Mouse (Mus musculus) heart, postnatal 4 days (tissue): ENCODE data around the gene Cdk6. TPM values are rescaled to one million over a fixed set of nuclear protein-coding genes. Genes with fewer than 3 reads are reported as not detected.

ENCODE experiments used
- DNase-seq: peaks from one replicate; pipeline ENCODE4 v3.0.0; 2021
- total RNA-seq, 2 experiments: library from RNA; stranded (reverse); gene quantifications; 2 replicates each; pipeline ENCODE4 v1.2.3; 2021

Cdk6 gene
- total RNA-seq, 2 experiments from 2014 or later = 45.6 to 47.5 TPM

GRCm38 (mm10) chr5:3488146-3488774, 147.0 kb downstream of the Cdk6 start:
- DNase-seq = no peak

- DNase-seq = no peak
Measured at GRCm38 (mm10) chr5:3490358-3490757, 149.1 kb downstream of the Cdk6 start.

GRCm38 (mm10) chr5:3491084-3491483, 149.8 kb downstream of the Cdk6 start:
- peak; percentile 54 for DNase-seq

GRCm38 (mm10) chr5:3491883-3492282, 150.6 kb downstream of the Cdk6 start:
- DNase-seq = no peak

DNA sequence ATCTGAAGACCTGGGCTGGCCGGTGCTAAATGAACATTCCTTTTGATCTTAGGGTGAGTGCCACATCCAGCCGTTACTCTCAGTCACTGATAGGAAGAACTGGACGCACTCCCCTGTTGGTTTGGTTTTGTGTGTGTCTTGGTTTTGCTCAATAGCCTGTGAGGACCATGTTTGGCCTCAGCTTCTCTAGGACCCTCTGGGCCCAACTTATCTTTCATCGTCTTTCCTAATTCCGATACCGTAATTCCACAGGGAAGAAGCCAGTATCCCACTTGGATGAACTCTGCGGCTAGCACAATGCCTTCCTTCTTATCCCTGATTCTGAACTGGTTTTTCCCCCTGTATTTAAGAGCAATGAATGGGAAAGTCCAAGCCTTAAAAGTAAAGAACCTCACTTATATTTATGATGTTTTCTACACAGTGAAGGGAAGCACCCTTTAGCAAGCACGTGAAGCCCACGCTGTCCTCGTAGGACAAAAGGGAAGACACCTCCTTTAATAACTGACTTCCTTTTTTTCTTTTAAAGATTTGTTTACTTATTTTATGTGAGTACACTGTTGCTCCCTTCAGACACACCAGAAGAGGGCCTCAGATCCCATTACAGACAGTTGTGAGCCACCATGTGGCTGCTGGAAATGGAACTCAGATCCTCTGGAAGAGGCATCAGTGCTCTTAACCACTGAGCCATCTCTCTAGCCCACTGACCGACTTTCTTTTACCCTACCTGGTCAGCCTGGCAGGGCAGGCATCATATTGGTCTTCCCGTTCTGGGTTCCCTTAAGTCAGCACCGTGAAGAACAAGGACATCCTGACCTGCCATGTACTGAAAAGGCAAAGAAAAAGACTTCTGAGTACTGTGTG, 151.7 kb downstream of the Cdk6 start:
- no peak for DNase-seq

DNA sequence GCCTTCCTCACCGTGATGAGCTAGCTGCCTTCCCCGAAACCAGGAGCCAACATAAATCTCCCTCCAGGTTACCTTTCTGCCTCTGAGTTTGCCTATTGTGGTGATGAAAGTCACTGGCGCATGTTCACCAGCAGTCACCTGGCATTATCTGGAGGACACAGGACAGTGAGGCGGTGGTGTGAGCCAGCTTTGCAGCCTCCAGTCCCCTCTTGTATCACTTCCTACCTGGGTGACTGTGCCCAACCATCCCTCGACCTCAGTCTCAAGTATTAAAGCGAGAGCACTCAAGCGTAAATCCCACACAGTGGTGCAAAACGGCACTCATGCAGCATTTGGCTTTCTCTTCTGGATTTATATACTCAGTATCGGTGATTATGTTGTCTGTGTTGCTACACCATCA, 152.7 kb downstream of the Cdk6 start:
- DNase-seq = no peak

- DNase-seq = no peak
Measured at GRCm38 (mm10) chr5:3494452-3495187, 153.3 kb downstream of the Cdk6 start.

DNA sequence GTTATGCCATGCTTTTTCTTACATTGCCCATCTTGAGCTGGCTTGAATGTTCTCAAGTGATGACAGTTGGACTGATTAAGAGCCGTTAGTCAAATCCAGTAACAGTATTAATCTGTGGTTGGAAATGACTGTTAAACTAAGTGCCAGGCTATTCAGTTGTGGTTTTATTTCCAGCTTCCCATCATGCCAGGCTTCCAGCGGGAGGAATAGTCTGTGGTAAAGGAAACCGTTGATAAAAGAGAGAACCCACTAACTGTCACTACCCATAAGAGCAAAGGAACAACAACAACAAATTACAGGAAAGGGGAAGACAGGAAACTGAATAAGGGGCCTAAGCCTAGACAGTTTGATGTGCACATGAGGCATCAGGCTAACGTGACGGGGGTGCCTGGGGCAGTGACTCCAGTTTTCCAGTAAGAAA, 156.2 kb downstream of the Cdk6 start:
- no peak for DNase-seq

GRCm38 (mm10) chr5:3500298-3500697, 159.0 kb downstream of the Cdk6 start:
- DNase-seq = no peak

GRCm38 (mm10) chr5:3500957-3501563, 159.8 kb downstream of the Cdk6 start:
- no peak for DNase-seq

DNA sequence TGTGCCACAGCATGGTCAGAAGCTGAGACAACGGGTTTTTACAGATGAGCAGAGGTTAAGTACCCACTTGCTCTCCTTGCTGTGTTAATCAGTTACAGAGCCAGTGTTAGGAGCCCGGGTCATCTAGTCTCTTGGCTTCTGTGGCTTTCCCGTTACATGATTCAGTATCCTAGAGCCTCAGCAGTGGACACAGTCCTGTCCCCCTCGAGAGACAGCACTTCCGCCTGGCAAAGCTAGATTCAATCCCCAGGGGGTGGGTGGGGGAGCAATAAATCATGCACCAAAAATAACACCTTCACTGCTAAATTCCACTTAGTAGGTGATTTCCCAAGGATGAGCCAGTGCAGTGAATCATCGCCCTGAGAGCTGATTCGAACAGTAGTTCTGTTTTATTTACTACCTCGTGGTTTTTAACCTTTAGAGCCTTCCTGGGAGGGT, 160.3 kb downstream of the Cdk6 start:
- peak; percentile 30 for DNase-seq

GRCm38 (mm10) chr5:3502610-3503350, 161.5 kb downstream of the Cdk6 start:
- DNase-seq = peak; percentile 67

DNA sequence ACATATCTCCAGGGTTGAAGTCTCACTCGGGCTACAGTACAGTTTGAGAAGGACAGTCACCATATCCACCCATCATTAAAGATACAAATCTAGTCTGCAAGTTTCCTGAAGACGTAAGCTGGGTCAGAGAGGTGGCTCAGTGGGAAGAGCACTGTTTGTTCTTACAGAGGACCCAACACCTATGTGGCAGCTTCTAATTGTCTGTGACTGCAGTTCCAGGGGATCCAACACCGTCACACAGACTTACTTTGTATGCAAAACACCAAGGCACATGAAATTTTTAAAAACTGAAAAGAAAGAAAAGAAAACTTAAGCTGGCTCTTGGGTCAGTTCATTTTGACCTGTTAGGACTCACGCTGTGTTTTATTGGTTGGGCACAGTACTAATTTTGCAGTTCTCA, 162.1 kb downstream of the Cdk6 start:
- no peak for DNase-seq

DNA sequence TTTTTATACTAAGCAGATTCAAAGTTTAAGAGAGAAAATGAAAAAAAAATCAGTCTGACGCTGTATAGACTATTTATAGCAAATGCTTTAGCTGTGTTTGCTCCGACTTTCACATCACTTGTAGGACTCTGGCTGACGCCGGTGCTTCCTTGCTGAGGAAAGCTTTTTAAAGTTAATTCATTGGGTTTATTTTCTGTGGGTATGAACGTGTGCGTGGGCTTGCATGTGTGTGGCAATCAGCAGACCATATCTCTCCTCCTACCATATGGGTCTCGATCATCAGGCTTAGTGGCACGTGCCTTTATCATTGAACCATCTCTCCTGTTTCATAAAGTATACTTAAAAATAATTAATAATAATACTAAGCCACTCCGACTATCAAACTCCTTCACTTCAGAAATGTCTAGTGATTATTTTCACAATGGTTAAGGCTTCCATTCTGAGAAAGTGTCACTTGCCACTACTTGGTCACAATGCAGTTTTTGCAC, 162.6 kb downstream of the Cdk6 start:
- DNase-seq = no peak

- no peak for DNase-seq
Measured at GRCm38 (mm10) chr5:3504453-3504852, 163.2 kb downstream of the Cdk6 start.

GRCm38 (mm10) chr5:3505553-3505952, 164.3 kb downstream of the Cdk6 start:
- DNase-seq = no peak

- DNase-seq = no peak
Measured at GRCm38 (mm10) chr5:3508480-3509381, 167.4 kb downstream of the Cdk6 start.

DNA sequence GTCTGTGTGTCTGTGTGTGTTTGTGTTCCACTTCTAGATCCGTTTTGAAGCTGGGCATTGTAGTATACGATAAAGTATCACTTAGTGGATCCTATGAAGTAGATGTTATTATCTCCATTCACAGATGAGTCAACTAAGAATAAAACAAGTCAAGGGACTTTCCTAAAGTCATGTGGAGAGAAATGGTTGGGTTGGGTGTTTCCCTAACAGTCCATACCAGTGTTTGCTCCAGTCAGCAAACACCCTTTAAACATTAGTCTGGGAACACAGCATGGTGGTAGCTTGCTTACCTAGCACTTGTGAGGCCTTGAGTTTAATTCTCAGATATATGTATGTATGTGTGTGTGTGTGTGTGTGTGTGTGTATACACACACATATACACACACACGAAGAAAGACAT, 168.2 kb downstream of the Cdk6 start:
- no peak for DNase-seq

- no peak for DNase-seq
Measured at GRCm38 (mm10) chr5:3511097-3511795, 170.0 kb downstream of the Cdk6 start.

- no peak for DNase-seq
Measured at GRCm38 (mm10) chr5:3512584-3512983, 171.3 kb downstream of the Cdk6 start.
